Mouse (Mus musculus) gastrocnemius, postnatal 36 days (tissue): ENCODE results near the gene Fam69b. TPM values are rescaled to one million over a fixed set of nuclear protein-coding genes. Genes with fewer than 3 reads are reported as not detected.
"Not testable (repeated sequence)": the region's sequence is repeated elsewhere in the genome, so short reads cannot be mapped to it uniquely, and the experiment has no call there.

ENCODE experiments used
- DNase-seq, 2 experiments: peaks; one replicate each; pipeline ENCODE4 v3.0.0; 2022
- intact Hi-C: fragments of 180-260 bp; cut with DNase I; formaldehyde crosslinking; loops from one replicate; pipeline ENCODE4 v1.15.1; 2025
- microRNA-seq, 2 experiments: library from miRNA; unstranded; fragments of <30 nt; microRNA quantifications; one replicate each; pipeline ENCODE4 v1.2.0; 2021
- total RNA-seq, 2 experiments: library from RNA; stranded (reverse); gene quantifications; 2 replicates each; pipeline ENCODE4 v1.2.3; 2021

The Fam69b gene
- total RNA-seq, 2 experiments from 2014 or later = 1.6 to 2.3 TPM

- DNase-seq = no peak
- intact Hi-C loops = loop anchor here (10.0 kb wide), 2 partner anchors 261 to 391 kb away; partner anchors contain the start of gene Surf6
Observed at GRCm38 (mm10) chr2:26643942-26644341, 15.7 kb downstream of the Fam69b start.

DNA sequence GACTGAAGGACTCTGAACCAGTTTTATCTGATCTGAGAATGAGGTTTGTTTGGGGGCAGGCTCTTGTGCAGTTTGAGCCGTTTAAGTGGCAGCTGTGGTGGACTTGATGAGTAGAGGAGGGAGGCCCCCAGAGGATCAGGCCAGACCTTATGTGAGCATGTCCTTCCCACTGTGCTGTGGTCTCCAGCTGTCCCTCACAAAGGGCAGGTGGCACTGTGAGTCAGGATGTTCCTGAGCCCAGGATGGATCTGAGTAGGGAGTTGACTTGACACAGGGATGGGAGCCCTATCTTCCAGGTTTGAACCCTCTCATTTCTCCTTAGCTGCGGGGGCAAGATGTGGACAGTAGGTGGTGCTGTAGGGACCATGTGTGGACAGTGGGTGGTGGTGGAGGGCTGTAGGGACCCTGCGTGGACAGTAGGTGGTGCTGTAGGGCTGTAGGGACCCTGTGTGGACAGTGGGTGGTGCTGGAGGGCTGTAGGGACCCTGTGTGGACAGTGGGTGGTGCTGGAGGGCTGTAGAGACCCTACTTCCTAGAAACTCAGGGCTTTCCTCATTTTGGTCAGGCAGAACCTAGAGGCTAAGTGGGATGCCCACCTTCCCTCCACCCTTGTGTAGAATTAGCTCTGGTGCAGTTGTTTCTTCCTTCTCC, 18.5 kb downstream of the Fam69b start:
- intact Hi-C loops = loop anchor here (1.0 to 10.0 kb wide), 3 partner anchors 19 to 388 kb away; partner anchors contain the start of gene Surf6
- DNase-seq = peak; percentile 51 to 64

- DNase-seq = no peak
- intact Hi-C loops = no loop called here
Observed at GRCm38 (mm10) chr2:26654687-26655086, 26.4 kb downstream of the Fam69b start.

- no peak for DNase-seq
- intact Hi-C loops = no loop called here
Observed at GRCm38 (mm10) chr2:26657426-26657825, 29.2 kb downstream of the Fam69b start.

DNA sequence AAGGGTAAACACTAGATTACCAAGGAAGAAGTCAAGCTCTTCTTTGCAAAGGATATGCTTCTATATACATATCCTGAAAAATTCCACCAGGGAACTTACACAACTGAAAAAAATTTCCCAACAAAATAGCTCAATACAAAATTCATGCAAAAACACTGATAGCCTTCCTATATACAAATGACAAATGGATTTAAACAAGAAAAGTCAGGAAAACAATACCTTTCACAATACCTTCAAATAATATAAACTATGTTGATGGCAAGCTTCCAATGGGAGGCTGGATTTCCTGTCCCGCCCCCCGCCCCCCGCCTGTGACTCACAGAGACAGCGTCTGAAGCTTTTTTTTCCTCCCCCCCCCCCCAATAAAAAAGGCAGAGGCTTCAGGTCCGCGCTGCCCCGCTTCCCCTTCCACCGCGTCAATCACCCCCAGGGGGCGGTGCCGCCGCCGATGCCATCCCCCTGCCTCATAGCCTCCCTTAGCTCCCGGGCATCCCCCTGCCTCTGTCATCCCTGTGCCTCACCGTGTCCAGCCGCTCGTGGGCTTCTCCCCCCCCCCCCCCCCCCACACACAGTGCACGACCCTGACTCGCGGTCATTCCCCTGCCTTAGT, 33.0 kb downstream of the Fam69b start:
- intact Hi-C loops = no loop called here
- no peak for DNase-seq

- DNase-seq = no peak
- intact Hi-C loops = no loop called here
Observed at GRCm38 (mm10) chr2:26661768-26662508, 33.7 kb downstream of the Fam69b start.

GRCm38 (mm10) chr2:26662509-26662882, 34.2 kb downstream of the Fam69b start:
- intact Hi-C loops = no loop called here
- DNase-seq = no peak

DNA sequence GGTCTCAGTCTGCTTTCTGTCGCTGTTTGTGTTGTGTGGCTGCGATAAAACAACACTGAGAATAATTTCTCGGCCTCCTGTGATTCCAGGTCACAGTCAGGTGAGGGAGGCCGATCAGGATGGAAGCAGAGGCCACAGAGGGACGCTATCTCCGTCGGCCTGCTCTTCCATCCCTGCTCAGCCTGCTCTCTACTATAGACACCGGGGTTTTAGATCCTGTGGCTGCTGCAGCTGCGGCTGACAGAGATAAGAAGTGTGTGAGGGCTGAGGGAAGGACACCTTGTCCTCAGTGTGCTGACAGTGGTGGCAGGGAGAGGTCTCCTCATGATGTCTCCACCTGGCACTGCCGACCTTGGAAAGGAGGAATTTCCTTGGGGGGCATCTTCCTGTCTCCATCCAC, 34.9 kb downstream of the Fam69b start:
- intact Hi-C loops = no loop called here
- no peak for DNase-seq

DNA sequence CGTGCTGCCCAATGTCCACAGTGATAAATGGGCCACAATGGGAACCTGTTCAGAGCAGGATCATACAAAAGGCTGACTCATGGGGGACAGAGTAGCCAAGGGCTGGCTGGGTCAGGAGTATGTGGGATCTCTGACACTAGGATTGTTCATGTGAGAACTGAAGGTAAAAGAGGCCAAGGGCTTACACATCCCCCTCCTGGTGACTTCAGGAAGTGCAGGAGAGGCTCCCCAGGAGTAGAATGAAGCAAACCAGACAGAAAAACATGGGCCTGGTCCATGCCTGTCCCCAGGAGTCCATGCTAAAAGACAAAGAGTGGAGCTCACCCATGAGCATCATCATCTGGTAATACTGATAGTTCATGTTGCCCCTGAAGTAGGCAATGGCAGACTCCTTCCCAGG, 35.3 kb downstream of the Fam69b start:
- DNase-seq = peak; percentile 39 to 45
- intact Hi-C loops = not testable (repeated sequence)

DNA sequence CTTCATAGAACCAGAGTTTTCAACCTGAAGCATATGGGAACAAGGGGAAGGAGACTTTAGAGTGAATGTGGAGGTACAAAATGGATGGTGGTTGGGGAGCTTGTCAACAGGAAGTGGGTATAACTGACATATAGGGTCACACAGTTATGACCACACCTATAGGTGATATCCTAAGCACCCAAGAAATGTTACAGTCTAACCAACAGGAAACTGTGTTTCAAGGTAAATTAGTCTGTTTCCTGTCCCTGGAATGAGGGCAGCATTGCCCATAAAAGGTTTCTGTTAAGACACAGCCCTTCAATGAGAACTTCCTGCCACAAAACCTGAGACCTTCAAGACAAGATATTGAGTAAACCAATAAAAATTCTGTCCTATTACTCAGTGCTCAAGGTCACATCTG, 40.5 kb downstream of the Fam69b start:
- no peak for DNase-seq
- intact Hi-C loops = no loop called here

- intact Hi-C loops = no loop called here
- DNase-seq = no peak
Observed at GRCm38 (mm10) chr2:26671182-26671581, 42.9 kb downstream of the Fam69b start, which contains the start of gene Lcn4. Gene Lcn4 (minus strand): TSS chr2:26671282.

Small RNAs within 50 kb of the gene (microRNA-seq; reads per million reads assigned to microRNA genes)
- 0.74 to 1.4 reads per million in 2 experiments for gene Mir126a
- gene Mir126b = 0 reads per million in 2 experiments

Other genes starting within 250 kb of the Fam69b start
- 1 to 10 TPM; 3.7 to 9.0 TPM for gene Snapc4, start 247.8 kb upstream of the Fam69b start, total RNA-seq
- 10 to 100 TPM; 22.5 to 24.0 TPM for gene Entr1, start 239.1 kb upstream of the Fam69b start, total RNA-seq
- gene Pmpca, start 239.1 kb upstream of the Fam69b start, total RNA-seq = 100 to 1,000 TPM; 137 TPM
- gene Inpp5e, start 219.3 kb upstream of the Fam69b start, total RNA-seq = 1 to 10 TPM; 7.4 TPM
- gene Sec16a, start 183.2 kb upstream of the Fam69b start, total RNA-seq = 10 to 100 TPM; 21.0 to 23.9 TPM
- 1 to 10 TPM; 7.7 to 8.0 TPM for gene Notch1, start 111.8 kb upstream of the Fam69b start, total RNA-seq
- gene Egfl7, start 48.4 kb upstream of the Fam69b start, total RNA-seq = 10 to 100 TPM; 50.0 to 62.2 TPM
- not detected for gene Gm20532, start 41.8 kb upstream of the Fam69b start, total RNA-seq
- gene Agpat2, start 24.0 kb upstream of the Fam69b start, total RNA-seq = 1 to 10 TPM; 5.6 to 5.9 TPM
- gene Lcn4, start 42.8 kb downstream of the Fam69b start, total RNA-seq = not detected
- not detected for gene Abo, start 236.5 kb downstream of the Fam69b start, total RNA-seq